Mouse (Mus musculus): ENCODE data around the gene Endov.

DNA sequence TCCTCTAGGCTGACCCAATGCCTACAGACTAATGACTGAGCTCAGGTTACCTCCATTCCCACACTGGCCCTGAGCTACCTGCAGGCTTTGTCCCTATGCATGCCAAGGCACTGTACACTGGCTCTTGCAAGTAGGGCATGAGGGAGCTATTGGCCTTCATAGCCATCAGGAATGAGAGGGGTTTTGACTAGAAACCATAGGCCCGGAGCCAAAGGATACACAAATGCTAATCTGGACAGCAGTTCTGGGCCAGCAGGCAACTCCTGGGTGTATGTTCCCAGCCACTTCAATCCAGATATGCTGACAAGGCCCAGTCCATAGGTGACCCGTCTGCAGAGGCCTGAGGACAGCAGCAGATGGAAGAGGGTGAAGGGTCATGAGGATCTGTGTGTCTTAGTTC lies 8.9 kb downstream of the Endov start:
- TF ChIP-seq CTCF (IDR thresholded peaks at IDR 0.05; ENCODE audit: extremely low read depth, insufficient read length, insufficient replicate concordance, low read depth, low read length) (no peak), POLR2A (IDR thresholded peaks at IDR 0.05; ENCODE audit: low read depth, low read length) (no peak)
